Mouse (Mus musculus) cortical plate, adult 2 months (tissue): ENCODE data around the gene Agbl3.

Experiments used
- CTCF ChIP-seq: fragments of 200-500 bp; IDR thresholded peaks from 2 replicates; pipeline ENCODE4 v1.5.1; 2011; ENCODE audit warnings: mild to moderate bottlenecking, control low read depth, low read length; ENCODE audit not compliant: insufficient read depth; ENCODE audit errors: extremely low read depth
- POLR2A ChIP-seq: fragments of 200-500 bp; IDR thresholded peaks from 2 replicates; pipeline ENCODE4 v1.6.1; 2011; ENCODE audit warnings: mild to moderate bottlenecking, low read length, control low read depth; ENCODE audit not compliant: insufficient read depth; ENCODE audit errors: extremely low read depth

DNA sequence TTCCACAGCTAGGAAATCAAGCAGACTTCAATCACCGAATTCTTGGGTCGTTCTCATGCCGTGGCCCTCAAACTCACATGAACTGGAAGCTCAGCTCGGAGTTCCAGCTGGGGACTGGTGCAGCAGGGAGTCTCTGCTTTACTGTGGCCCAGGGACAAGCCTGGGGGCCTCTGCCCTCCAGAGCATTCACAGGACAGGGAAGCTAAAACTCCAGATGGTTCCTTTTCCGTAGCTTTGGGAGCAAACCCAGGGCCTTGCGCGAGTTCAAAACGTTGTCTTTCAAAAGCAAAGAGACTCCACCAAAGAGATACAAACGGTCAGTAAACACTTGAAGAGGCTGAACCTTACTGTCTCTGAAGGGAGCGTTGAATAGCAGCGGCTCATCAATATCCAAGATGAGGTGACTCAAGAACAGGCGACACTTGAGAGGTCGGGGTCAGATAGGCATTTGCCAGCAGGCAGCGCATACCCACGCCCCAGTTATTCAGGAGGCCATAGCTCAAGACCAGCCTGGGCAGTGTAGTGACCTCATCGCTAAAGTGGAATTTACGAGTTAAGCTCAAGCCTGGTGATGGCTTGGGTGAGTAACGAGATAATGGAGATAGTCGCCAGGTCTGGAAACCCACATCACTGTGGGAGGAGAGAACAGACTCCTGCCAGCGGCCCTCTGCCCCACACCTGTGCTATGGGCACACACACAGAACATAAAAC is 88.4 kb downstream of the Agbl3 start:
- TF ChIP-seq CTCF (no peak), POLR2A (no peak)
